Mouse (Mus musculus) olfactory bulb, adult 2 months (tissue): ENCODE measurements around the gene Gpr55.

ENCODE experiments used
- CTCF ChIP-seq: fragments of 200-500 bp; IDR thresholded peaks from 2 replicates; pipeline ENCODE4 v1.5.1; 2012; ENCODE audit warnings: low read depth, mild to moderate bottlenecking, low read length, moderate library complexity; ENCODE audit not compliant: insufficient read depth
- POLR2A ChIP-seq: fragments of 200-500 bp; IDR thresholded peaks from 2 replicates; pipeline ENCODE4 v1.6.1; 2012; ENCODE audit warnings: mild to moderate bottlenecking, low read depth, low read length, moderate library complexity; ENCODE audit not compliant: insufficient read depth

GRCm38 (mm10) chr1:85957942-85958619, 2.7 kb downstream of the Gpr55 start:
- TF ChIP-seq POLR2A = no peak
- no peak for TF ChIP-seq CTCF
